ENCODE assay signal across 18 mouse cellular contexts in genomic region chr12:100568831-100569230, GRCm38 (mm10). TPM values are rescaled to one million over a fixed set of nuclear protein-coding genes. Genes with fewer than 3 reads are reported as not detected.
A peak's percentile ranks its signal among the peaks of the same experiment; 100 is the strongest.
DNase-seq lines count a peak whose midpoint lies in the region; ATAC-seq lines count a peak whose summit lies in the region.
"Had no signal": no experiment of that assay in that cellular context is flagged by ENCODE, and none has a peak within 500 bp of the region (broad histone marks: within the 10 kb centered on the region; RNA-seq: fewer than 3 reads in every experiment).

No protein-coding gene starts in this region.

- no peak overlapping the region for H3K27ac ChIP-seq in heart, embryonic 11.5 days (ENCODE audit: low read depth, low read length)
- H3K27ac ChIP-seq: embryonic facial prominence, embryonic 13.5 days; hindbrain, embryonic 14.5 days; intestine, embryonic 15.5 days; midbrain, embryonic 10.5 days had no signal

- no peaks in the 10 kb centered on the region for H3K27me3 ChIP-seq in heart, embryonic 11.5 days (ENCODE audit: control insufficient read depth, insufficient read depth, low read length)
- H3K27me3 ChIP-seq: embryonic facial prominence, embryonic 13.5 days; intestine, embryonic 15.5 days; Patski had no signal

- no peak overlapping the region for H3K9ac ChIP-seq in heart, embryonic 11.5 days (ENCODE audit: low read depth, low read length)
- H3K9ac ChIP-seq: embryonic facial prominence, embryonic 13.5 days; hindbrain, embryonic 14.5 days; intestine, embryonic 15.5 days had no signal

- H3K9me3 ChIP-seq in heart, embryonic 11.5 days (replicated peaks; ENCODE audit: control insufficient read depth, low read length): no peaks in the 10 kb centered on the region
- H3K9me3 ChIP-seq: embryonic facial prominence, embryonic 13.5 days; intestine, embryonic 15.5 days; midbrain, embryonic 10.5 days had no signal

- WGBS in heart, embryonic 11.5 days (ENCODE audit: insufficient replicate concordance): 84% methylated on average over 7 of the region's 7 CpGs

- peak; percentile 16 for DNase-seq in heart, adult 11 months
- peak; percentile 75 to 83 for DNase-seq in frontal cortex, adult 2 months (ENCODE audit: extremely low spot score in 1 of 2, low spot score in 1 of 2)
- DNase-seq in layer of hippocampus, adult 9-11 months: peak; percentile 87
- peak; percentile 66 to 78 for DNase-seq in right cerebral cortex, postnatal 10 days (ENCODE audit: low spot score in 2 of 2)
- DNase-seq in kidney, postnatal 14 days: no peak
- DNase-seq in adrenal gland, adult (ENCODE audit: inconsistent age in 2 of 2, low spot score in 1 of 2): no peak
- DNase-seq: adrenal gland, postnatal 25 days; cerebellum, adult 9-10 months; gastrocnemius, postnatal 10 days; lung, adult 18-20 months; lung, postnatal 4 days had no signal

- H3K4me3 ChIP-seq in heart, embryonic 11.5 days (ENCODE audit: low read depth, low read length): no peak overlapping the region
- H3K4me3 ChIP-seq: embryonic facial prominence, embryonic 13.5 days; intestine, embryonic 15.5 days; midbrain, embryonic 10.5 days had no signal

- no peaks in the 10 kb centered on the region for H3K36me3 ChIP-seq in heart, embryonic 11.5 days (ENCODE audit: control insufficient read depth, insufficient read depth, low read length)
- H3K36me3 ChIP-seq: intestine, embryonic 15.5 days; midbrain, embryonic 10.5 days had no signal

- H3K4me1 ChIP-seq in heart, embryonic 11.5 days (ENCODE audit: control insufficient read depth, insufficient read depth, low read length): no peaks in the 10 kb centered on the region
- H3K4me1 ChIP-seq: embryonic facial prominence, embryonic 13.5 days; intestine, embryonic 15.5 days; midbrain, embryonic 10.5 days had no signal

- ATAC-seq in heart, embryonic 11.5 days (replicated peaks; ENCODE audit: insufficient number of reproducible peaks, low FRiP score, low TSS enrichment): no peak
- ATAC-seq: activated CD4-positive, CD25-positive, alpha-beta regulatory T cell, adult 4 months; intestine, embryonic 15.5 days; Patski had no signal

- H3K4me2 ChIP-seq in heart, embryonic 11.5 days: no peak overlapping the region
- H3K4me2 ChIP-seq: embryonic facial prominence, embryonic 13.5 days; hindbrain, embryonic 14.5 days; intestine, embryonic 15.5 days had no signal

RNA-seq across cellular contexts. Expression of gene Ttc7b, which starts 48.2 kb away (rescaled TPM):
- polyA plus RNA-seq in heart, embryonic 11.5 days (2014; fragmentation: Nextera tagmentation; extraction: Ambion mirVana): 9.7 and 11.4 TPM in 2 replicates
- 194 and 202 TPM in 2 replicates for polyA plus RNA-seq in frontal cortex, adult 2 months (2012; rRNA removed)

Comparison
In these comparisons a context has a peak if more than half of its experiments do, and no peak if none do; other contexts are left out.
1. DNase-seq: peak in heart, adult 11 months (single experiment), frontal cortex, adult 2 months (2 of 2), layer of hippocampus, adult 9-11 months (single experiment) and right cerebral cortex, postnatal 10 days (2 of 2); none in kidney, postnatal 14 days (single experiment) and adrenal gland, adult (0 of 2).
2. RNA of gene Ttc7b, which starts 48.2 kb away (polyA plus RNA-seq): 194 to 202 TPM in frontal cortex, adult 2 months; 9.7 to 11.4 TPM in heart, embryonic 11.5 days; every median in the first group is over 10 times any median in the second.